Mouse (Mus musculus): ENCODE measurements at regions not wholly inside any gene's neighbourhood (a gene's known extent, or its start where the extent isn't known, plus 50 kb on each side); places are given as distances from the start of the nearest gene placed in this dataset.

GRCm38 (mm10) chr13:53592755-53593154 lies 119.9 kb upstream of the Msx2 start:
- DNase-seq (ENCODE audit: low spot score): no peak

- no peak for DNase-seq (ENCODE audit: low spot score)
Measured at GRCm38 (mm10) chr13:53586771-53587170, 113.9 kb upstream of the Msx2 start.

- no peak for DNase-seq (ENCODE audit: low spot score)
Measured at GRCm38 (mm10) chr13:53584504-53585130, 111.7 kb upstream of the Msx2 start.

GRCm38 (mm10) chr13:53553876-53554577 lies 81.2 kb upstream of the Msx2 start:
- DNase-seq (ENCODE audit: low spot score): no peak

- no peak for DNase-seq (ENCODE audit: low spot score)
Measured at GRCm38 (mm10) chr13:53553192-53553875, 80.5 kb upstream of the Msx2 start.

GRCm38 (mm10) chr13:53548396-53548795 lies 75.5 kb upstream of the Msx2 start:
- no peak for DNase-seq (ENCODE audit: low spot score)

- DNase-seq (ENCODE audit: low spot score): no peak
Measured at GRCm38 (mm10) chr13:53543291-53543690, 70.4 kb upstream of the Msx2 start.

GRCm38 (mm10) chr13:53539797-53540196 lies 66.9 kb upstream of the Msx2 start:
- DNase-seq (ENCODE audit: low spot score): no peak

- no peak for DNase-seq (ENCODE audit: low spot score)
Measured at GRCm38 (mm10) chr13:53537937-53538336, 65.1 kb upstream of the Msx2 start.

GRCm38 (mm10) chr13:53535781-53536425 lies 63.0 kb upstream of the Msx2 start:
- no peak for DNase-seq (ENCODE audit: low spot score)

GRCm38 (mm10) chr13:53533738-53534137 lies 60.9 kb upstream of the Msx2 start:
- DNase-seq (ENCODE audit: low spot score): no peak

GRCm38 (mm10) chr13:53526880-53527279 lies 54.0 kb upstream of the Msx2 start:
- no peak for DNase-seq (ENCODE audit: low spot score)

GRCm38 (mm10) chr13:53522807-53523206 lies 49.9 kb upstream of the Msx2 start:
- no peak for DNase-seq (ENCODE audit: low spot score)
